Mouse (Mus musculus) hindbrain, embryonic 10.5 days (tissue): ENCODE measurements around the gene Gm7030. TPM values are rescaled to one million over a fixed set of nuclear protein-coding genes. Genes with fewer than 3 reads are reported as not detected.
A peak's percentile ranks its signal among the peaks of the same experiment; 100 is the strongest.
"Not testable (repeated sequence)": the region's sequence is repeated elsewhere in the genome, so short reads cannot be mapped to it uniquely, and the experiment has no call there.

Source experiments
- DNase-seq: peaks from one replicate; pipeline ENCODE4 v3.0.0-alpha.2; 2017; ENCODE audit warnings: low spot score
- H3K27ac ChIP-seq: fragments of 300-500 bp; sonication (generic); 2 replicates; pipeline ENCODE4 v1.5.1; 2016; ENCODE audit warnings: mild to moderate bottlenecking, moderate library complexity
- H3K27me3 ChIP-seq: fragments of 300-500 bp; sonication (generic); 2 replicates; pipeline ENCODE4 v1.6.1; 2016; ENCODE audit warnings: mild to moderate bottlenecking; ENCODE audit not compliant: poor library complexity, insufficient read depth, severe bottlenecking
- H3K36me3 ChIP-seq: fragments of 300-500 bp; sonication (generic); 2 replicates; pipeline ENCODE4 v1.6.1; 2016; ENCODE audit warnings: mild to moderate bottlenecking, moderate library complexity
- H3K4me1 ChIP-seq: fragments of 300-500 bp; sonication (generic); replicated peaks from 2 replicates; pipeline ENCODE4 v1.6.1; 2016; ENCODE audit warnings: mild to moderate bottlenecking
- H3K4me3 ChIP-seq: fragments of 300-500 bp; sonication (generic); 2 replicates; pipeline ENCODE4 v1.5.1; 2016; ENCODE audit warnings: mild to moderate bottlenecking, moderate library complexity
- H3K9me3 ChIP-seq: fragments of 300-500 bp; sonication (generic); 2 replicates; pipeline ENCODE4 v1.6.1; 2016; ENCODE audit warnings: mild to moderate bottlenecking, moderate library complexity
- WGBS: fragments of 180-500 bp; shearing (Covaris S2); methylation state at CpG from one replicate; pipeline ENCODE4 v1.1.7; 2016; 5-methylcytosine and 5-hydroxymethylcytosine counted together
- polyA plus RNA-seq: library from polyadenylated mRNA; unstranded; fragments of >200 nt; fragmentation: Nextera tagmentation; extraction: Ambion mirVana; gene quantifications from 2 replicates; pipeline ENCODE4 v1.2.1, GENCODE M21; 2016

Gm7030 gene
- polyA plus RNA-seq, 1 experiment from 2014 or later, result not detected

DNA sequence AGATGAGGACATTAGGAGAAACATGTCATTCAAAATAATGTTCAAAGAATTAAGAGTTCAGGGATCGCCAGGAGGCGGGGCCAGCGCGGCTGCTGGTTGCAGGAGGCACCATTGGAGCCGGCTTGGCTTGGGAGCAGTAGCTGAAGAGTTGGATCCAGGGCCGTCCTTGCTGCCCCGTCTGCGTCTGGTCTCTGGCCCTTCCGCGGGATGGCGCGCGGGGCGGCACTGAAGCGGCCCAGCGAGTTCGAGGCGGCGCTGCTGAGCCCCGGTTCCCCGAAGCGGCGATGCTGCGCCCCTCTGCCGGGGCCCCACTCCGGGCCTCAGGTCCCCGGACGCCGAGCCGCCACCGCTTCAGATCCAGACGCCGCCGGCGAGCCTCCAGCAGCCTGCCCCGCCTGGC, 28.6 kb upstream of the Gm7030 start:
- peak; percentile 44 for DNase-seq
- under 1% methylated on average over 36 of the region's 36 CpGs for WGBS
- H3K9me3 ChIP-seq, H3K36me3 ChIP-seq, H3K27ac ChIP-seq: not testable (repeated sequence)
- H3K4me3 ChIP-seq, result peak overlapping the region; percentile 39
- peaks cover 98% of the 10 kb centered on the region for H3K27me3 ChIP-seq
- H3K4me1 ChIP-seq, result peaks cover 13% of the 10 kb centered on the region

DNA sequence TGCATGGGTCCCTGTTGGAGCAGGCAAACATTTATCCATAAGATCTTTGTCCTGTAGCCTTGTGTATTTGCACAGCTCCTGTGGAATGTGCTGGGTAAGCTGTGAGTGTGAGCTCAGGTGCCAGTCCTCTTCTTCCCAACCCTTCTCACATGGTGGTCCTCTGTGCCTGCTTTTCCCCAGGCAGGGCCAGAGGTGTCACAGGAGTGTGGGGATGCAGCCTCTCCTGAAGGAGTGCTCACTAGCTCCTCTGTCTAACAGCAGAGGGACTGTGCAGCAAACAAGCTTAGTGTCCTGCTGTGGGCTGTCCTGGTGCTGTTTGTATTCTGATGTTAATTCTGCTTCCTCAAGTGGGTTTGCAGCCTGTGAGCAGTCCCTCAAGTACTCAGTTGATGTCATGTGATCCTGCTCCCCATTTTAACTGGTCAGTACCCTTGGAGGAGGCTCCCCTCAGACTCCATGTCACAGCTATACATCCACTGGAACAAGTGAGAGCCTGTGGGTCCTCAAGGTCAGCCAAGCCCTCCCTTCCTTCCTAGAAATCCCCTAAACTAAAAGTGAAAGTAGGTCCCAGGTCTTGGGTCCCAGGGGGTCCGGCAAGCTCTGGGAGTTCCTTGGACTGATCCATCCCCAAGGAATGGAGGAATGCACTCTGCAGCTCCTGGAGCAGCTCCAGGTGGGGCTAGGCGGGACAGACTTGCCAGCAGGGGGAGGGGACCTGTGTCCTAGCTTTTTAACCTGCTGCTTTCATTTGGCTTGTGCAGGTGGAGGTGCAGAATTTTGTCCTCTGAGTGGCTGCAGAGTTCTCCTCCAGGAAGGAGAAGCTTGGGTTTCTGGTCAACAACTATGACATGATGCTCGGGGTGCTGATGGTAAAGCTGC, 25.3 kb upstream of the Gm7030 start:
- H3K4me1 ChIP-seq, result peaks cover 3% of the 10 kb centered on the region; the same call in 1 of the 2 replicates
- H3K27ac ChIP-seq, result no peak overlapping the region
- DNase-seq, result no peak
- no peaks in the 10 kb centered on the region for H3K36me3 ChIP-seq
- H3K27me3 ChIP-seq, result peaks cover 82% of the 10 kb centered on the region
- no peaks in the 10 kb centered on the region for H3K9me3 ChIP-seq
- WGBS, result 16% methylated on average over 3 of the region's 3 CpGs
- H3K4me3 ChIP-seq, result no peak overlapping the region

DNA sequence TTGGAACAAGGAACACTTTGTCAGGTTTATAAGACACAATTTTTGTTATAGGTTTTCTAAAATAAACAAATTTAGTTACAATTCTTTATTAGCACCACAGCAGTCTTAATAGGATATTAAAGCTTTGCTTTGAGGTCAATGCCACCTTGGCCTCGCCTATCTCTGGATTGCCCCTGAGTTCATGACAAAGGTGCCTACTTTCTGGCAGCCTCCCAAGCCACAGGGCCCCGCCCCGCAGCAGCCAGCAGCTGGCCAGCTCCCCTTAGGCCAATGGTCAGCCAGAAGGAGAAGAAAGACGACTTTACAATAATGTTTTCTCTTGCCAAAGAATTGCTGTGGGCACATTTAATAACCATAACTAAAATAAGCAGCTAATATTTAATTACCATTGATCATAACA, 22.0 kb upstream of the Gm7030 start:
- H3K9me3 ChIP-seq, H3K27ac ChIP-seq, H3K36me3 ChIP-seq, H3K4me3 ChIP-seq, H3K4me1 ChIP-seq, DNase-seq: not testable (repeated sequence)
- H3K27me3 ChIP-seq, result peaks cover 77% of the 10 kb centered on the region
- 58% methylated on average over 4 of the region's 4 CpGs for WGBS

DNA sequence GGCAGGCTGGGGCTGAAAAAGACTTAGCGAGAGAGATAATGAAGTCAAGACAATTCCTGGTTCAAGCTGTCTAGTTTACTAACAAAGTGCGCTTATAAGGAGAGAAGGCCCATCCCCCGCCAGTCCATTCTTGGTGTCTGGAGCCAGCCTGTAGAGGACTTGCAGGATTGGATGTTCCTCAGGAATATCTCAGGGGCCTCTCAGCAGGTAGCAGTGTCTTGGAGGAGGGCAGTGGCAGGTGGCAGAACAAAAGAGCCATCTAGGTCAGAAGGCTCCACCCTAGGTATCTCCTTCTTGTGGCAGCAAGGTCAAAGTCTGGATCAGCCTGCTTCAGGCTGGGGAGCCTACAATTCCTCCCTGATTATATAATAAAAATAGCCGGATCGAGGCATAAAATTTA, 19.2 kb upstream of the Gm7030 start:
- H3K27me3 ChIP-seq, result peaks cover 75% of the 10 kb centered on the region
- not testable (repeated sequence) for H3K4me3 ChIP-seq, H3K4me1 ChIP-seq, H3K36me3 ChIP-seq, H3K27ac ChIP-seq, DNase-seq, H3K9me3 ChIP-seq
- WGBS, result 72% methylated on average over 5 of the region's 5 CpGs

DNA sequence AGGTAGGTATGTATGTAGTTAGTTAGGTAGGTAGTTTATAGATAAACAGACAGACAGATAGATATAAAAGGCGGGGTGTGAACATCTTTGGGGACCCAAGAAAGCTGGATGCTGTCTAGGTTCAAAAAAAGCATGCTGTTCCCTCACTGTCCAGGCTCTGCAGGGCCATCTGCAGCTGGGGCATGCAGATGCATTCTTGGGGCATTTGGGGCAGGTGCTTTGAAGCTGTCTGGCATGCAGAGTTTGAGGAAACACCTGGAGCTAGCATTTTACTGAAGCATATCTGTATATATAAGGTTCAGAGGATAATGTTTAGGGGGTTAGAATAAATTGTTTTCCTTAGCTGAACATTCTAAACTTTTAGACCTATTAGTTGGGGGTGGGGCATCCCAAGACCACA, 17.7 kb upstream of the Gm7030 start:
- not testable (repeated sequence) for H3K36me3 ChIP-seq
- 81% methylated on average over 1 of the region's 1 CpGs for WGBS
- peaks cover 75% of the 10 kb centered on the region for H3K27me3 ChIP-seq

DNA sequence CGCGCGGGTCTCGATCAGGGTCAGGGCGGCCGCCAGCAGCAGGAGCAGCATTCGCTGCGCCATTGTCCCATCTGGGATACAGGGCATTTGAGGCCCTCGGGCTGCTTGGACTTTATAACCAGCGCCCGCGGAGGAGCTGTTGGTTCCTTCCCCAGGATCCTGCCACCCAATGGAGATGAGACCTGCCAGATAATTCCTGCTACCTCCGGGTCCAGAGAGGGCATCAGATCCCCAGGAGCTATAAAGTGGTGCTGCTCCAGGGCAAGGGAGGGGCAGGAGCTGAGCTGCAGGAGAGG, 16.6 kb upstream of the Gm7030 start:
- not testable (repeated sequence) for H3K4me1 ChIP-seq, H3K27ac ChIP-seq, H3K9me3 ChIP-seq, H3K36me3 ChIP-seq, DNase-seq
- peaks cover 80% of the 10 kb centered on the region for H3K27me3 ChIP-seq
- H3K4me3 ChIP-seq, result peak overlapping the region; percentile 49
- 2% methylated on average over 13 of the region's 13 CpGs for WGBS

More for the DNA sequence above, 17.7 kb upstream of the Gm7030 start:
- not testable (repeated sequence) for H3K27ac ChIP-seq, H3K9me3 ChIP-seq, H3K4me3 ChIP-seq, DNase-seq, H3K4me1 ChIP-seq

DNA sequence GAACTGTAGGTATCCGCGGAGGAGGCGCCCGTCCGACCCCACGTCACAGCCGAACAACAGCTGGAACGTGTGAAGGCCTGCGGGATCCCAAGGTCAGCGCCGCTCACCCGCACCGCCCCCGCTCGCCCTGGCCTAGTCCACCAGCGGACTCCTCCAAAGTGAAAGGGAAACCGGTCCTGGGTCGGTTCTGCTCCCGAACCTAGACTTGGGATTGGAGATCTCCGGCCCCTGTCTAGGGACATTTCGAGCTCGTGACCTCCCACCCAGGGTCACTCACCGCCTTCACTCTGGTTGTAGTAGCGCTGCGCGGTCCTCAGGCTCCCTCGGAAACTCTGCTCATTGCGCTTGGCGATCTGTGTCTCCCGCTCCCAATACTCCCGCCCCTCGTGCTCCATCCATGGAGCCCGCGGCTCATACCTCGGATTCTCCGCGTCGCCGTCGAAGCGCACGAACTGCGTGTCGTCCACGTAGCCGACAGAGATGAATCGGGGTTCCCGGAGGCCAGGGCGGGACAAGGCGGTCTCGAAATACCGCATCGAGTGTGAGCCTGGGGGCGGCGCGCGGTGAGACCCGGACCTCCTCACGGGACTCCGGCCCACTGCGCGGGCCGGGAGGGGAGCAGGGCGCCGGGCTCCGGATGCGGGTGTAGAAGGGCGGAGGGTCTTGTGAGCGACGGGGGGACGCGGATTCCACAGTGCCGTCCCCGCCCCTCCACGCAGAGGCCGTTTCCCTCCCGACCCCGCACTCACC, 16.1 kb upstream of the Gm7030 start:
- peak overlapping the region; percentile 49 for H3K4me3 ChIP-seq
- H3K36me3 ChIP-seq, result no peaks in the 10 kb centered on the region
- DNase-seq, result peak; percentile 32
- peaks cover 10% of the 10 kb centered on the region for H3K4me1 ChIP-seq
- H3K27ac ChIP-seq, result no peak overlapping the region
- WGBS, result 2% methylated on average over 78 of the region's 78 CpGs
- H3K27me3 ChIP-seq, result peaks cover 80% of the 10 kb centered on the region
- H3K9me3 ChIP-seq, result no peaks in the 10 kb centered on the region

DNA sequence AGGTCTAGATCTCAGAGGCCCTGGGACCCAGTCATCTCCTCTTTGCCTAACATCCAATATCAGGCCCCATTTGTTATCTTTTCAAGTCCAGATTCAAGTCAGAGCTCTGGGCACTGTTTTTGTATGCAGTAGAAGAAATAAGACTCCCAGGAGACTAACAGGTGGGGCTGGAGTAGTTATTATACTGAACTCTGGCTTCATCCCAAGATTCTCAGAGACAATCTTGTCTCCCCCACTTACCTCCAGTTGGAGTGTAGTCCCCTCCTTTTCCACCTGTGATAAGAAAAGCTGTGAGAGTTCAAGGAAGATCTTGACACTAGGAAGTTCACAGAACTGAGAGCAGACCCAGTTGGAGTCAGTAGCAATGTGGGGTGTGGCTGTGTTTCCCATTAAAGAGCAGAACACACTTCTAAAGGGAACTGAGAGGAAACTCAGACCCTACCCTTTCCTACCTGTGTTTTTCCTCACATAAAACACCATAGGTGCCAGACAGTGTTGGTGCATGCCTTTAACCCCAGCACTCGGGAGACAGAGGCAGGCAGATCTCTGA, 7.1 kb upstream of the Gm7030 start:
- not testable (repeated sequence) for H3K27ac ChIP-seq, H3K4me1 ChIP-seq, H3K9me3 ChIP-seq, DNase-seq, H3K36me3 ChIP-seq, H3K4me3 ChIP-seq
- WGBS, result 71% methylated on average over 1 of the region's 1 CpGs
- peaks cover 36% of the 10 kb centered on the region for H3K27me3 ChIP-seq

DNA sequence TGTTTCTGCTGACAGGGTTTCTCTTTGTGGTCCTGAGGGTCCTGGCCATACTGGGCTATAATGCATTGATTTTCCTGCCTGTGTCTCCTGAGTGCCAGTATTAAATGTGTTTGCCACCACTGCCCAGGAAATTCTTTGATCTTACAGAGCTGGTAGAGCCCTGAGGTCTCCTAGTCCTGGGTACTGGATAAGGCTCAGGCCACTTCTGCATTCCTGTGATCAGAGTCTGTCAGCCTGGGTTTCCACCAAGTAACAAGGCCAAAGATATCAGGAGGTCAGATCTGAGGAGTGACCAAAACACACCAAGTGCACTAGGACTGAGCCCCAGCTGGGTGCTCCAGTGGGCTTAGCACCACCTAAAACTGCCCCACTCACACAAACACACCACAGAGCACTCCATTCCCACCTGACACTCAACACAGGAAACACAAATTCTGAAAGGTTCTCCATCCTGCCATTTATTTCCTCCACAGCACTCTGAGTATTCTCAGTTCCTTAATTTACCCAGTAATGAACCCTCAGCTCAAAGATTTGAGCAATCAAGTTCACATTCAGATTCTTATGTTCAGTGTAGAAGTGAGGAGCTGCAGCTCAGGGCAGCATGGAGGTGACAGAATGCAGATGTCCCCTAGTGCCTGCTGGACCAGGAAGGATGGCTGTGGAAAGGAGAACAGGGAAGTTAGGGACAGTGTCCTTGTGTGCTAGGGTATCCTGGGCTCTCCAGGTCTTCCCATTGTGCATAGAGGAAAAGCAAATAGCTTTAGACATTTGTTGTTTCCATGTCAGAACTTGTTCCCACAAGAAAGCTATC, 6.4 kb upstream of the Gm7030 start:
- H3K27ac ChIP-seq, H3K9me3 ChIP-seq, H3K36me3 ChIP-seq, H3K4me3 ChIP-seq, DNase-seq, H3K4me1 ChIP-seq: not testable (repeated sequence)
- peaks cover 34% of the 10 kb centered on the region for H3K27me3 ChIP-seq

DNA sequence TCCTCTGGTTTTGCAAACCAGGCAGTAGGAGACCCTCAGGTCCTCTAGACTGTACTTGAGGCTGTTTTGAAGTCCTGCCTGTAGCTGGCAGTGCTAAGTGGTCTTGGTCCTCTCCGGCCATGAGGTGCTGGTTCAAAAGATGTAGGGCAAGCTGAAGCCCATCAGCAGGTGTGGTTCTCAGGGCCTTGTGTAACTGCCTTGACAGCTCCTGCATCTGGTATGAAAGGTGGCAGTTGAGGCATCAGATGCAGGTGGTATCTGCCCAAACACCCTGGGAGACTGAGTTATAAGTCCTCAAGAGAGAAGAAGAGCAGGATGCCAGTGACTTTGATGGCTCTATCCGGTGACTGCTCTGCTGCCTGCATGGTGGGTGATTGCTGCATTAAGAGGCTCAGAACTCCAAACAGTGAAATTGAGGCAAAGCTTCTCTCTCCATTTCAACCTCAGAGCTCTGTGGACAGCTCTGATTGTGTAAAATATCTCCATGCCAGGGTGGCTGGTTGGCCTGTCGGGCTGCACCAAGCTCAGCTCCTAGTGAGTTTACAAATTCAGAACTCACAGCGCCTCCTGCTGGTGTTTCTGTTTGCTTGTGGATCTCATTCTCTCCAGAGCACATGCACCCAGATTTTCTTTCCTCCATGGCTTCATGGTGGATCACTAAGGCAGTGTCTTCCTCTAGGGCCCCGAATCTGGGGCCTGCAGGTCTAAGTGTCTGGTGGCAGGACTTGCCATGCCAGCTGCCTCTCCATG, 2.5 kb upstream of the Gm7030 start:
- WGBS, result 70% methylated on average over 5 of the region's 5 CpGs
- no peaks in the 10 kb centered on the region; the same call in 1 of the 2 replicates for H3K4me1 ChIP-seq
- no peak overlapping the region for H3K4me3 ChIP-seq
- no peaks in the 10 kb centered on the region for H3K9me3 ChIP-seq
- H3K36me3 ChIP-seq, result no peaks in the 10 kb centered on the region
- no peak overlapping the region for H3K27ac ChIP-seq
- no peak for DNase-seq
- peaks cover 31% of the 10 kb centered on the region for H3K27me3 ChIP-seq

DNA sequence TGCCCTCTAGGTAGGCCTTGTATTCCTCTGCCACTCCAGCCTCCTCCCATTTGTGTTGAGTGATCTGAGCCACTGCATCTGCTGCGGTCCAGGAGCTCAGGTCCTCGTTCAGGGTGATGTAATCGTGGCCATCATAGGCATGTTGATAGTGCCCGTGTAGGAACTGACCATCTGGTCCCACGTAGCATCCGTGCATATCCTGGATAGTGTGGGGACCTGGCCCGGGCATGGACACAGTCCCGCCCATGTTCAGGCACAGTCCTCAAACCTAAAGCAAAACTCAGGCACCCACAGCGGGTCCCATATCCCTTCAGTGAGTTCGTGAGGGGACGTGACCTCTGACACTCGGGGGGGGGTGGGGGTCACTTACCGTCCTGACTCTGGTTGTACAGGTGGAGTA, 700 bp downstream of the Gm7030 start:
- peaks cover 27% of the 10 kb centered on the region for H3K27me3 ChIP-seq
- H3K36me3 ChIP-seq, H3K4me1 ChIP-seq, H3K9me3 ChIP-seq, H3K4me3 ChIP-seq, H3K27ac ChIP-seq, DNase-seq: not testable (repeated sequence)
- 59% methylated on average over 12 of the region's 13 CpGs for WGBS

DNA sequence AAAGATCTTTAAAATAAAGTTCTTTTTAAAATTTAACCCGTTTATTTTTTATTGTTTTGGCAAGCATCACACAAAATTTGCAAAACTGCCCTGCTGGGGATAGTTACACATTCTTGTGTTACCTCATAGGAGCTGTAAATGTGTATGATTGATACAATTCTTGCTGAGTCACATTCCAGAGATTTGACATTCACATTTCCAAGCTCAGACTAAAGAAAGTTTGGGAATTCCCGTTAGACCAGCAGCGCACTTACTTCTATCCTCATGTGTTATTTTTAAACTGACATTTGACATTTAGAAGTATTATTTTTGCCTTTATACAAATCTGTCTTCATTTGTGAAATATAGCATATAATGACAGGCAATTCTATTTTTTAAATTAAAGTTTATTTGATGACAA, 5.1 kb downstream of the Gm7030 start:
- peaks cover 50% of the 10 kb centered on the region for H3K27me3 ChIP-seq
- H3K36me3 ChIP-seq, H3K4me1 ChIP-seq, H3K27ac ChIP-seq, H3K4me3 ChIP-seq, DNase-seq, H3K9me3 ChIP-seq: not testable (repeated sequence)
- WGBS, result 76% methylated on average over 3 of the region's 3 CpGs
